Mouse (Mus musculus) spleen, postnatal 14 days (tissue): ENCODE measurements around the gene Lin28a.

Experiments used
- DNase-seq, 2 experiments: peaks; one replicate each; pipeline ENCODE4 v3.0.0; 2021 to 2022; ENCODE audit warnings: low spot score in 2 of 2

Lin28a gene

GRCm38 (mm10) chr4:134018779-134019145 lies at the start of gene Lin28a:
Lin28a (minus strand) TSS chr4:134018841.
- no peak for DNase-seq

DNA sequence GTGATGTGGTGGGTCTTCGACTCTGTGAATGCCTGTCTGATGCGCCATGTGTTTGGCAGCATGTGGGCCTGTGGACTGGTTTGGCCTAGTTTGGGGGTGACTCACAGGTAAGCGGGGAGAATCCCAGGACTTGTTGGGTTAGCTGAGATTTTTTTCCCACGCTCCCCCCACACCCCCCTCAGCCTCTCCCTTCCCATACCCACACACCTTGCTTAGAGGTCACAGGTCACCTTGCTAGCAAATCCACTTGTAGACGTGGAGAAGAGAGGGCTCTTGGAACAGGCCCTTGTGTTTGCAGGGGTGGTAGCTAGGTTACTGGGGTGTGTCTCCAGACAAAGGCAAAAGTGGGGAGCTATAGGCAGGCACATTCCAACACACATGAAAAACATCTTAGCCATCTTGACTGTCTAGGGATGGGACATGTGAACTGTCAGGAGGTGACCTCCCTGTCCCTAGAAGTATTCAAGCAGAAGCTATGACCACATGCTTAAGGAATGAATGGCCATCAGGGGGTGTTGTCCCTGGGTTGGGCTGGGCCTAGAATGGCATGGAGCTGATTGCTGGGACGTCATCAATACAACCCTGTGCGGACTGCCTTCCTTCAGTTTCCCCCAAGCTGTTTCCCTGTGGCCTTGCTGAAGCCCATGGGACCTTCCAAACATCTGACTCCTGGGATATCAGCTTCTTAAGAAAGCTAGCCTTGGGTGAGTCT lies 49.3 kb upstream of the Lin28a start:
- DNase-seq, result no peak

DNA sequence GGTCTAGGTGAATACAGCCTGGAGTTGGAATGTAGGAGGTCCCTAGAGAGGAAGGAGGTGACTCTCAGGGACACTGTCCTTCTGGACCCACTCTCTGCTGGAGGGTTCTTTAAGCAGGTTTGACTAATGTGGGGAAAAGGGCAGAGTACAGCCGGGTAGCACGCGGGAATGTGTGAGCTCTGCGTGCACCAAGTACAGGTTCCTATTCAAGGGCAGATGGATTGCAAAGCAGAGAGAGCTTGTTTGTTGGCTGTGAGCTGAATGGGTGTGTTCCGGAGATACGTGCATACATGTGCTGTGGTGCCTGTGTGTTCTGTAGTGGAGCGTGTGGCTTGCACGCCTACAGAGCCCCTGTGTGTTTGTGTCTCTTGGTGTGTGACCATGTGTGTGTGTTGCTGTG lies 48.7 kb upstream of the Lin28a start:
- DNase-seq, result no peak

- no peak for DNase-seq
Observed at GRCm38 (mm10) chr4:134065431-134066004, 46.9 kb upstream of the Lin28a start.

DNA sequence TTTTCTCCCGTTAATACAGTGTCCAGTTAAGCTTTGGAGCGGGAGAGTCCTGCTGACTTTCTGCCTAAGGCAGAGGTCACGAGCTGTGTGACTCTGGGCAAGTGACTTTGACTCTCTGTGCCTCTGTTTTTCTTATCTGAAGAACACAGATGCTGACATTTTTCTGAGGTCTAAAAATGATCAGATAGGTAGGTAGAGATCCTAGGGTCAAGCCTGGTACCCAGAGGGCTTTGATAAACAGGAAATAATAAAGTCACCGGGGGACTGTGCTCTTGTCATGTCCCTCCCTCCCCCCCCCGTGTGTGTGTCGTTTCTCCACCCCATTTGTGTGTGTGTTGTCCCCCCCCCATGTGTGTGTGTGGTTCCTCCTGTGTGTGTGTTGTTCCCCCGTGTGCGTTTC lies 43.9 kb upstream of the Lin28a start:
- no peak for DNase-seq

- DNase-seq, result no peak
Observed at GRCm38 (mm10) chr4:134061944-134062446, 43.4 kb upstream of the Lin28a start.

GRCm38 (mm10) chr4:134061166-134061830 lies 42.7 kb upstream of the Lin28a start:
- DNase-seq, result no peak

DNA sequence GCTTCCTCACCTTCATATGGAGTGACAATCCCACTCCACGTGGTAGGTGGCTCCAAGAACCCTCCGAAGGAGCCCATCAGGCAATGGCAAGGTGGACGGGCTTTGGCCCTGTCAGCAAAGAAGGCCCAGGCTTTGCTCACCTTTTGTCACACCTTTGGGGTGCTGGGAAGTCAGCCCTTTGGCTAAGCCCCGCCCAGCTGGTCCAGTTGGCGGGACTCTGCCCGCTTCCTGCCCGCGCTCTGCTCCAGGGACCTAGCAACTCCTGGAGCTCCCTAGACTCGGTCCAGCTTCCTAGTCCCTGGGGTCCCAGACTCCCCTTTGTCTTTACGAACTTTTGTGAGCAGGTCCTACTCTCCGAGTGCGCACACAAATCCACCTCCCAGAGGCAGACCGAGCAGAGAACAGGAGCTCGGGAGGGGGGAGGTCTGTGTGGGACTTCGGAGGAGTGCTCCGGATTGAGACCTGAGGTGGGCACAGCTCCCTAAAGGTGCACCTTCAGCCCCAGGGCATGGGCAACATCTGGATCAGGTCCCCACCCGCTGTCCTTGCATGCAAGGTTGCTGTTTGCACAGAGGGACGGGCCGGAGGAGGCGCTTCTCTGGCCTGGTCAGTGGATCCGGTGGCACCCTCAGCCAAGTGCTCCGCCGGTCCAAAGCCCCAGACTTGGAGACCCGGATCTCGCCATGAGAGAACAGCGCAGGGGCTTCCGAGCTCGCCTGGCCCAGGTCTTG lies 41.7 kb upstream of the Lin28a start, which contains the start of gene Crybg2:
Crybg2 (plus strand) TSS at position 681 of the 731 bp plus-strand sequence.
- DNase-seq, result no peak

- no peak for DNase-seq
Observed at GRCm38 (mm10) chr4:134058908-134059307, 40.3 kb upstream of the Lin28a start.

DNA sequence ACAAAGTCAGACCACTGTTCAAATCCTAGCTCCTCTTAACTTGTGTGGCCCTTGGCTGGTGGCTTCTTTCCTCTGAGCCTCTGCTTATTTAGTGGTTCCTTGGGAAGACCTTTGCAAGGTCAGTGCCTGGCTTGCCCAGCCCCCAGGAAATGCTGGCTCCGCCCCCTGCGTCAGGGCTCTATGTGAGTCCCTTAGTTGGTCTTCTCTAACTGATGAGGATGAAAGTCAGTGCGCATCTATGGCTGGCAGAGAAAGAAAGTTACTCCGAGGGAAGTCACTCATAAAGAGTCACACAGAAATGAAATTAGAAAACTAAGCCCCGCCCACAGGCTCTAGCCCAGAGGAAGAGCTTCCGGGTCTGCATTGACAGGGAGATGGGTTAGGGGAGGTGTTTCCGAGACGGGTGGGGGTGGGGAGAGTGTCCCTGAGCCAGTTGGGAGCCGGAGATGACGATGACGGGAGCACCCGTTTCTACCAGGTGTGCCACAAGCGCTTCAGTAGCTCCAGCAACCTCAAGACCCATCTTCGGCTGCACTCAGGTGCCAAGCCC lies 39.6 kb upstream of the Lin28a start:
- DNase-seq, result no peak

- DNase-seq, result no peak
Observed at GRCm38 (mm10) chr4:134053538-134053937, 34.9 kb upstream of the Lin28a start, which contains the start of gene Zfp683. Zfp683 (plus strand) TSS chr4:134053838.

- DNase-seq, result no peak
Observed at GRCm38 (mm10) chr4:134052560-134052959, 33.9 kb upstream of the Lin28a start.

DNA sequence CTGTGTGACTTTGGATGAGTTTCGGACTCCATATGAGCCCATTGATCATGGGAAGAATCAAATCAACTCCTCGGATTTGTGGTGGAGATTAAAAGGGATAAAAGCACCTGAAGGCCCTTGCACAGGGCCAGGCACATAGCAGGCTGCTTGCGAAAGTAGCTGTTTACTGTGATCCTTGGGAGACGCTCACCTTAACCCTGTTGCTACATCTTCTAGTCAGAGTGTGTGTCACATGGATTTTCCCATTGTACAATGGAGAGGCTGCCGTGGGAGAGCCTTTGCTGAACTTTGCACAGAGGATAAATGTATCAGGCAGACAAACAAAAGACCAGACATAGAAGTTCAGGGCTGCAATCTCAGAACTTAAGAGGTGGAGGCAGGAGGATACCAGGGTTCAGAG lies 33.3 kb upstream of the Lin28a start:
- DNase-seq, result no peak

- DNase-seq, result no peak
Observed at GRCm38 (mm10) chr4:134047648-134048047, 29.0 kb upstream of the Lin28a start.

DNA sequence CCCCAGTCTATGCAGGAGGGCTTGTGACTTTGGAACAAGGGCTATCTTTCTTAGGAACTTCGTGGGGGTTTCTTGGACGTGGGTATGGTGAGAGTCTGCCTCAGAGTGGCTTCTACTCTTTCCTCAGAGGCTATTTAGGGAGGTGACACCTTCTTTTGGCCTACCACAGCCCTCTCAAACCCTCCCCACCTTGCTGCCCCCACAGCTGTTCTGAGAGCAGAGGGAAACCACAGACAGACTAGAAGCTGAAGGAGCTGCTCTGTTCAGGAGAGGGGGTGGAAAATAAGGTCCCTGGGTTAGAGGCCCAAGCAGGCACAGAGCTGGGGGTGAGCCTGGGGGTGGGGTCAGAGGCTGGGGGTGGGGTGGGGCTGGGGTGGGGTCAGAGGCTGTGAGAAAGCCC lies 24.4 kb upstream of the Lin28a start:
- no peak for DNase-seq

- no peak for DNase-seq
Observed at GRCm38 (mm10) chr4:134041317-134042123, 22.9 kb upstream of the Lin28a start.

DNA sequence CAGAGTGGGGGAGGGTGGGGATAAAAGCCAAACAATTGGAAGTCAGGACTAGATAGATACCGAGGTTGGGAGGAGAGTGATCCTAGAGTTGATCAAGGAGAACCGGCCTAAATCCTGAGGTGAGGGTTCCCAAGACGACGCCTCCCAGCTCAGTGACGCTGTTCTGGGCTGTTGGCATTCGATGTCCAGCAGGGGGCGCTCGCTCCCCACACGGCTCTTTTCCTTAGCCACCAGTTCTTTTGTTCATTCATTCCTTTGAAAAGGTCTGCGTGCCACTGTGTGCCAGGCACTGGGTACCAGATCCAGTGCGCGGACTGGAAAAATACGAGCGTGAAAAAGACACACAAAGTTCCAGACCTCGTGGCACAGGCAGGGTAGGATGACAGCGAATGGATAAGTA lies 17.3 kb upstream of the Lin28a start:
- DNase-seq, result peak; percentile 44 to 72

DNA sequence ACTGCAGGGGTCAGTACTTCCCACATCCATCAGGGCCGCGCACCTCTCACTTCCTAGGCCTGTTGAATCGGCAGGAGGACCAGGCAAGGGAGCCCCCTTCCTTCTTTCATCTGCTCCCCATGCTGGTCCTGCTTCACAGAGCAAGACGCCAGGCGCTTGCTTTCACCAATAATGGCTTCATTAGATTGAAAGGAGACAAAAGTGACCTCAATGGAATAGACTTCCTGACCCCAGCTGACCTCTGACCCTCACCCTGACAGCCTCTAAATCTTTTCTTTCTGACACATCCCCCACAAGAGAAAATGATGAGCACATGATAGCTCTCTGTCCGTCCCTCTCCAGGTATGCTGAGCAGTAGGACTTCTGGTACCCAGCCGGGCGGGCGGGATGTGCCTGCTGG lies 7.2 kb upstream of the Lin28a start:
- DNase-seq, result no peak

DNA sequence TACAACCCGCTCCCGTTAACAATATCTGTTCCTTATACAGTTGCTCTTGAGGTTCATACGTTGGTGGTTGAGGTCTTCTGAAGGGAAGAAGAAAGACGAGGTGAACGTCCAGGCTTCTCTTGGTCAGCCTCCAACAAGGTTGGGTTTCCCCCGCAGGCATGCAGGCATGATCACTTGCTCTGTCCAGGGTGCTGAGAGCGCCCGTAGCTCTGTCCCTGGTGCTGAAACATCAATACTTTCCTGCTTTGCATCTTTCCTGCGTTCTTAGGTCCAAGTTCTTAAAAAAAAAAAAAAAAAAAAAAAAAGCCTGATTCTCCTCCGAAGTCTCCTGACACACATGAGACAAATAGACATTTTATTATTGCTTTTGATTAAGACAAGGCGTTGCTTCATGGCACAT lies 2.0 kb upstream of the Lin28a start:
- peak; percentile 50 to 53 for DNase-seq

- DNase-seq, result no peak
Observed at GRCm38 (mm10) chr4:134019641-134020351, 1.2 kb upstream of the Lin28a start.
